Mouse (Mus musculus) T-helper 17 cell (primary cell): ENCODE data around the gene Fnbp4.

Experiments
- in situ Hi-C, 2 experiments: fragments of 300-600 bp; cut with MboI, MseI; formaldehyde crosslinking; loops; 1 replicate in 1 of 2; 2 replicates in 1 of 2; pipeline ENCODE4 v1.15.1; 2025; ENCODE audit warnings: high pct_unique_total_duplicates in 2 of 2

Fnbp4 gene

GRCm38 (mm10) chr2:90782458-90782857 lies 37.3 kb downstream of the Fnbp4 start, which contains the start of gene Agbl2:
TSS of gene Agbl2 (plus strand) at chr2:90782727.
- in situ Hi-C loops, result loop anchor here in 1 of 2 experiments (25.0 kb wide), 1 partner anchor 320 kb away; no protein-coding TSS in a partner anchor

GRCm38 (mm10) chr2:90782901-90783486 lies 37.8 kb downstream of the Fnbp4 start:
- in situ Hi-C loops, result loop anchor here in 1 of 2 experiments (25.0 kb wide), 1 partner anchor 321 kb away; no protein-coding TSS in a partner anchor

- in situ Hi-C loops, result loop anchor here in 1 of 2 experiments (25.0 kb wide), 1 partner anchor 326 kb away; no protein-coding TSS in a partner anchor
These were observed 43.0 kb downstream of the Fnbp4 start for GRCm38 (mm10) chr2:90788126-90788525.

GRCm38 (mm10) chr2:90808241-90809126 lies 63.3 kb downstream of the Fnbp4 start:
- in situ Hi-C loops, result loop anchor here in 1 of 2 experiments (25.0 kb wide), 1 partner anchor 771 kb away; the partner anchor contains the start of genes Olfr1264 and Olfr1265

- in situ Hi-C loops, result loop anchor here in 1 of 2 experiments (25.0 kb wide), 1 partner anchor 773 kb away; the partner anchor contains the start of genes Olfr1264 and Olfr1265
These were observed 65.6 kb downstream of the Fnbp4 start for GRCm38 (mm10) chr2:90810751-90811150.

- in situ Hi-C loops, result loop anchor here in 1 of 2 experiments (25.0 kb wide), 1 partner anchor 778 kb away; the partner anchor contains the start of genes Olfr1264 and Olfr1265
These were observed 70.1 kb downstream of the Fnbp4 start for GRCm38 (mm10) chr2:90815266-90815665.

GRCm38 (mm10) chr2:90816144-90816543 lies 71.0 kb downstream of the Fnbp4 start:
- in situ Hi-C loops, result loop anchor here in 1 of 2 experiments (25.0 kb wide), 1 partner anchor 779 kb away; the partner anchor contains the start of genes Olfr1264 and Olfr1265

- in situ Hi-C loops, result loop anchor here in 1 of 2 experiments (25.0 kb wide), 1 partner anchor 781 kb away; the partner anchor contains the start of genes Olfr1264 and Olfr1265
These were observed 73.5 kb downstream of the Fnbp4 start for GRCm38 (mm10) chr2:90818710-90819109.

- in situ Hi-C loops, result loop anchor here in 1 of 2 experiments (25.0 kb wide), 1 partner anchor 784 kb away; the partner anchor contains the start of genes Olfr1264 and Olfr1265
These were observed 75.7 kb downstream of the Fnbp4 start for GRCm38 (mm10) chr2:90820894-90821293.

- in situ Hi-C loops, result loop anchor here in 1 of 2 experiments (25.0 kb wide), 1 partner anchor 786 kb away; the partner anchor contains the start of genes Olfr1264 and Olfr1265
These were observed 77.8 kb downstream of the Fnbp4 start for GRCm38 (mm10) chr2:90822978-90823377.

GRCm38 (mm10) chr2:90823781-90824180 lies 78.6 kb downstream of the Fnbp4 start:
- in situ Hi-C loops, result loop anchor here in 1 of 2 experiments (25.0 kb wide), 1 partner anchor 786 kb away; the partner anchor contains the start of genes Olfr1264 and Olfr1265

GRCm38 (mm10) chr2:90824528-90824927 lies 79.4 kb downstream of the Fnbp4 start:
- in situ Hi-C loops, result loop anchor here in 1 of 2 experiments (25.0 kb wide), 1 partner anchor 787 kb away; the partner anchor contains the start of genes Olfr1264 and Olfr1265

- in situ Hi-C loops, result no loop called here
These were observed 80.5 kb downstream of the Fnbp4 start for GRCm38 (mm10) chr2:90825515-90826172.

- in situ Hi-C loops, result no loop called here
These were observed 83.6 kb downstream of the Fnbp4 start for GRCm38 (mm10) chr2:90828739-90829138.
